Mouse (Mus musculus) bone marrow macrophage, adult 2 months (primary cell): Measurements from ENCODE around the gene Rpl36a-ps1. TPM values are rescaled to one million over a fixed set of nuclear protein-coding genes. Genes with fewer than 3 reads are reported as not detected.

Source experiments
- H3K27ac ChIP-seq: 2 replicates; pipeline ENCODE4 v1.5.1; 2012; ENCODE audit warnings: low read depth, low read length; ENCODE audit not compliant: insufficient read depth
- H3K4me1 ChIP-seq: 2 replicates; pipeline ENCODE4 v1.6.1; 2012; ENCODE audit warnings: low read length; ENCODE audit not compliant: control insufficient read depth, insufficient read depth
- H3K4me3 ChIP-seq: 2 replicates; pipeline ENCODE4 v1.5.1; 2012; ENCODE audit warnings: mild to moderate bottlenecking, low read length, moderate library complexity; ENCODE audit not compliant: insufficient read depth
- CTCF ChIP-seq: IDR thresholded peaks from 2 replicates; pipeline ENCODE4 v1.5.1; 2012; ENCODE audit warnings: low read depth, mild to moderate bottlenecking, low read length, moderate library complexity
- POLR2A ChIP-seq: IDR thresholded peaks from 2 replicates; pipeline ENCODE4 v1.6.1; 2012; ENCODE audit warnings: mild to moderate bottlenecking, low read depth, low read length, borderline replicate concordance
- polyA plus RNA-seq: library from polyadenylated mRNA; stranded (reverse); fragments of >200 nt; gene quantifications from 2 replicates; pipeline ENCODE4 v1.2.4, GENCODE M21; 2012; ENCODE audit not compliant: missing spikeins, insufficient read depth, insufficient read length

The Rpl36a-ps1 gene
- polyA plus RNA-seq, 1 experiment = 12.7 TPM

DNA sequence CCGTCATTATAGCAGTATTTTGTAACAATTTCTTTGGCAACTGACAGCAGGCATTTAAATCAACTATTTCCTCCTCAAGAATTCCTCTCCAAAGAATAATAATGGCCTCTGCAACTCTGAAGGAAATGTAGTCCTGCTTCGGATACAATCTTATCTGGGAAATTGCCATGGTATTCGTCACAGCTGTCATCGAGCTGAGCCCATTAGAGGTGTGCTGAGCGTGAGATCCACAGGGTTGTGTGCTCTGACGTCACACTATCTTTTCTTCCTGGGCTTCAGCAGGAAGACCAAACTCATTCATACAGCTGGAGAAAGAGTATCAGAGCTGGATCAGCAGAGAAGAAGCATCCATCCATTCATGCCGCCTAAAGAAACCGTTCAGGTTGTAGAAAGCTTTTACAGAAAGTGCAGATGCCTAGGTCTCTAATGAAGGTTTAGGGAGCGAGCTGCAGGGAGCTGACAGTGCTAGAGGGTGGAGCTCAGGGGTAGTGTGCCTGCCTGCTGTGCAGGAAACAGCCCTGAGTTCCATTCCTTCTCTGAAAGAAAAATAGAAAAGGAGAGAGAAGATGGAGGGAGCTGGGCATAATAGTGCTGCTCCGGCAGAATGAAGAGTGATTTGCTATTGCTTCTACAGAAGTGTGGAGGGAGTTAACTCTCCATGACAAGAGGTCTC lies 25.2 kb upstream of the Rpl36a-ps1 start:
- H3K27ac ChIP-seq = no peak overlapping the region
- no peaks in the 10 kb centered on the region for H3K4me1 ChIP-seq
- no peak for TF ChIP-seq CTCF
- TF ChIP-seq POLR2A = no peak
- H3K4me3 ChIP-seq = no peak overlapping the region

DNA sequence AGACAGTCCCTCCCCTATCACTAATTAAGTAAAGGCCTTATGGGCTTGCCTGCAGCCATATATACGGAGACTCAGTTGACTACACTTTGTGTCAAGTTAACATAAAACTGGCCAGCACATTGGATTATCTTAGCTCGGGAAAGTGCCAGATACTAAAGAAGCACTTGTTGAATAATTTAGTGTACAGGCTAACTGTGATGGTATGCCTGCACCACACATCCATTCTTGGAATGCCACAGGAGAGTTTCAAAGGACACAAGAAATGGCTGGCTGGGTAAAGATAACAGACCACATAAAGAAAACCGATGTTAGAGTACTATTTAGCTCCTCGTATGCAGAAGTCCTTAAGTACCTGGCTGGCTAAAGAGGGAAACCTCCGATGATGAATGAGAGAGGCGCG lies 24.6 kb upstream of the Rpl36a-ps1 start:
- TF ChIP-seq CTCF = no peak
- TF ChIP-seq POLR2A = no peak
- Histone ChIP-seq H3K4me3 (no peak overlapping the region), H3K27ac (no peak overlapping the region), H3K4me1 (no peaks in the 10 kb centered on the region)

DNA sequence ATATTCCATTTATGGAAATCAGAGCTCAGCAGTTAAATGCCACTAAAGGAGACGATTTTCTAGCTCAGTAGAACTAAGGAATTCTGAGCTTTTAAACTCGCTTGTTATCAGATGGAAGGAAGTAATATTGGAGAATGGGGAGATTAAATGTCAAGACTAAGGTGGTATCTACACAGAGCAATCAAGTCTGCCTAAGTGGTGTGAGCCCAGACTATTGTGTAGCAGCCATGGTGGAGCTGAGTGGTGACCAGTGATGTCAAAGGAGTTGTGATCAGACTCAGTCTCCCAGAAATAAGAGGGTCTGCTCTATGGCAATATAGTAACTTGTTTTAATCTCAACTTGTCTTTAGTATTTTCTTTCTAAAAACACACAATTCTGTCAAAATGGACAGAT lies 16.8 kb upstream of the Rpl36a-ps1 start:
- Histone ChIP-seq H3K4me3 (no peak overlapping the region), H3K27ac (no peak overlapping the region), H3K4me1 (0 out of 2 replicates have a peak, but pooled peaks cover 4% of the 10 kb centered on the region)
- no peak for TF ChIP-seq CTCF
- TF ChIP-seq POLR2A = no peak

DNA sequence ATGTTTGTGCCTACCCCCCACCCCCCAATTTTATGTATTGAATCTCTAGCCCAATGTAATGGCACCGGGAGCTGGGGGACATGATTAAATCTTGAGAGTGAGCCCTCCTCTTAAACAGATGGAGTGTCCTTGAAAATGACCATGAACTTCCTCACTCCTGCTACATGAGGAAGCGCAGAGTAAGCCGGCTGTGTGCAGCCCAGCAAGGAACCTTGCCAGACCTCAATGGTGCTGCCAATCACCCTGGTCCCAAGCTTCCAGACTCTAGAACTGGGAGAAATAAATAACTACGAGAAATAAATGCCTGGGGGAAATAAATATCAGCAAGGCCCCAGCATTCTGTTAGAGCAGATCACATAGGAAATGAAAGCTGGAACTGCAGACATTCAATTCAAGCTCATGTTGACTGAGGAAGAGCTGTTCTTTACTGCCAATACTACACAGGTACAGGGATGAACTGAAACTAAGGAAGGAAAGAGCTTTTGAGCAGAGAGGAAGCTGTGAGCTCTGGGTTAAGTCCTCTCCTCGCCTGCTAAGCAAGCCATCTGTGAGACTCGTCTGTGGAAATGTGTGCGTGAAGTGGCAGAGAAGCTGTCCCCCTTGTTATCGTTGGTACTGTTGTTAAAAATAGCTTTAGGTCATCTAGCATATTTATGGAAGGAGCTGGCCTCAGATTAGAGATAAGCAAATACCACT lies 16.3 kb upstream of the Rpl36a-ps1 start:
- no peak overlapping the region for H3K27ac ChIP-seq
- H3K4me1 ChIP-seq = 0 out of 2 replicates have a peak, but pooled peaks cover 4% of the 10 kb centered on the region
- H3K4me3 ChIP-seq = no peak overlapping the region
- TF ChIP-seq POLR2A (no peak), CTCF (no peak)

DNA sequence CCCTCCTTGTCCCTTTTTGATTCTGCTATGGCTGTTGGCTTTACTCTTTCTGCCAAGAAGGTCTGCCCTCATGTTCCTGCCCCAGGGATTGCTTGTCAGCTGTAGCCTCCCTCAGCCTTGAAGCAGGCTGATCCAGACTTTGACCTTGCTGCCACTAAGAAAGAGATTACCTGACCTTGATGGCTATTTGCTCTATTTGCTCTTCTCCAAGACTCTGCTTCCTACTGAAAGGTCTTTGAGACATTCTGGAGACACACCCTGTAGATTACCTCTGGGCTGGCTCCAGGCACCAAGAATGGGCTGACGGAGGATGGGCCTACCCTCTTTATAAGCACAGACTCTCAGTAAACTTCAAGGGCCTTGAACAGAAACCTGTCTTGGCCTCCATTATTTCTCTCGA lies 1.6 kb downstream of the Rpl36a-ps1 start:
- TF ChIP-seq CTCF (no peak), POLR2A (no peak)
- Histone ChIP-seq H3K4me1 (no peaks in the 10 kb centered on the region), H3K4me3 (no peak overlapping the region), H3K27ac (no peak overlapping the region)

DNA sequence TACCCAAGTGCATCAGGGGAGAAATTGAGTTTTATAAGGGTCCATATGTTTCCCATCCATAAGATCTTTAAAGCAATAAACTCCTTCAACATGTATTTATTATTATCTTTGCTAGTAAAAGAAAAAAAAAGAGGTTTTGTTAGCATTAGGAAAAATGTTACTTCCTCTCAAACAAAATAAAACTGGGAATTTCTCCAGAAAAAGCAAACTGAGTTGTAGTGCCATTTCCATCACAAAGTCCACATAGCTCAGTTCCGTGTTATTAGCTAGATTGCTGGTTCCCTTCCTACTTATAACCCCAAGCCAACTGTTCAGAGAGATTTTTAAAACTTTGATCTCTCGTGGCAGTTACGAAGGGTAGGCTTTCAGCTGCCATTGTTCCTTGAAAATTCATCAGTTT lies 3.5 kb downstream of the Rpl36a-ps1 start:
- Histone ChIP-seq H3K27ac (no peak overlapping the region), H3K4me1 (no peaks in the 10 kb centered on the region), H3K4me3 (no peak overlapping the region)
- TF ChIP-seq CTCF (no peak), POLR2A (no peak)

DNA sequence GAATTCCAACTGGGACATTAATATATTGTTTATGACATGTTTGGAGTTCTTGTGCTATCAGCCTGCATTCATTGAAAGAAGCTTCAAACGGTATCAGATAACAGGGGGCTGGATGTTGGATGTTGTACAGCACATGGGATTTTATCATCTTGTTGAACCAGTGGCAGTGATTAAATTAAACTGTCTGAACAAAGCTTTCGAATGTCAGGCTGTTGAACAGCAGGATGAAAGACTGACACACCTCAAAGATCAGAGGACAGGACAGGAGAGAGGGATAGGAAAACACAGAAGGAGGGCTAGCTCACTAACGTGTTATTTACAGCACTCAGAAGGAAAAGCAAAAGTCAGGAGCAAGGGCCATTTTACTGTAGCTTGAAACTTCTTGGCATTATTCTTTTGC lies 4.3 kb downstream of the Rpl36a-ps1 start:
- no peak for TF ChIP-seq POLR2A
- no peak for TF ChIP-seq CTCF
- Histone ChIP-seq H3K4me1 (no peaks in the 10 kb centered on the region), H3K4me3 (no peak overlapping the region), H3K27ac (no peak overlapping the region)

DNA sequence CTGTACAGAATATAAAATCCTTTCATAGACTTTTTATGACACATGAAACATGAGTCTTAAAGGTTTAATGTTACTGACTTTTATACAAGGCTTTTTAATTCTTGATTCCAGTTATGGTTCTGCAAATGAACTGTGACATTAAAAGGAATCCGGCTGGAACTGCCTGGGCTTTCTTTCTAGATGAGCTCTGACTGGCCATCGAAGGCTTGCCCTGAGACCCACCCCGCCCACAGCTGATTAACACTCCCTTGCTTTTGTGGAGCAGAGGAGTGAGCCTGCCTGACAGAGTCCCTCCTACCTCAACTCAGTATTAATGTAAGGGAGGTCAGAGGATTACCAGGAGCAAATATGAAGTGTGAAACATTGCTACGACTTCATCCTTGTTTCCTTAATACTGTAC lies 22.2 kb downstream of the Rpl36a-ps1 start:
- Histone ChIP-seq H3K4me3 (no peak overlapping the region), H3K27ac (no peak overlapping the region), H3K4me1 (no peaks in the 10 kb centered on the region)
- TF ChIP-seq CTCF (no peak), POLR2A (no peak)

DNA sequence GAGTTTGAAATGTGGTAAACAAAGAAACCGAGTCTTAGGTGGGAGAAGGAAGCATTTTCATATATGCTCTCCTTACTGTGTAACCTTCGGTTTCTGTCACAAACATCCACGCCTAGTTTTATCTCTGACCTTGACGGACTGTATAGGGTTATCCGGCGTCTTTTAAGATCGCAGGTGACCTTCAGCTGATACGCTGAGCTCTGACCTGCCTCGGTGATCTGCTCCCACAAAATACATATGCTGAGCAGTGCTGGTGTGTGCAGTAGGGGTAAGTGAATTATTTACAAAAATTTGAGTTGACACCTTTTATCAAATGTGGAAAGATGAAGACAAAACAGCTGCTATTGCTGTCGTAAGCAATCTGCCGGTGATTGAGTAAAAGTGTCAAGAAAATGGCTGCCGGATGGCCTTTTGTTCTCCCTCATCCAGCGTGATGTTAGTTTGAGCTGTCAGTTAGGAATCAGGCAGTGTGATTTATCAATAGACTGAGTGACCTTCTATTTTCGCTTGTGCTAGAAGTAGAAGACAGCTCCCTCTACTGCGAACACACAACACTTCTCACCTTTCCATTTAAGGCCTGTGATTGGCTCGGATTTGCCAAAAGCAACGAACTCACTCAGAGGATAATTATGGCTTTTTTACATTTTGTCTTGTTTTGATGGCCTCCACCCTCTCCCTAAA lies 35.0 kb downstream of the Rpl36a-ps1 start:
- H3K4me3 ChIP-seq = no peak overlapping the region
- TF ChIP-seq CTCF = no peak
- TF ChIP-seq POLR2A = no peak
- H3K27ac ChIP-seq = no peak overlapping the region
- H3K4me1 ChIP-seq = no peaks in the 10 kb centered on the region

DNA sequence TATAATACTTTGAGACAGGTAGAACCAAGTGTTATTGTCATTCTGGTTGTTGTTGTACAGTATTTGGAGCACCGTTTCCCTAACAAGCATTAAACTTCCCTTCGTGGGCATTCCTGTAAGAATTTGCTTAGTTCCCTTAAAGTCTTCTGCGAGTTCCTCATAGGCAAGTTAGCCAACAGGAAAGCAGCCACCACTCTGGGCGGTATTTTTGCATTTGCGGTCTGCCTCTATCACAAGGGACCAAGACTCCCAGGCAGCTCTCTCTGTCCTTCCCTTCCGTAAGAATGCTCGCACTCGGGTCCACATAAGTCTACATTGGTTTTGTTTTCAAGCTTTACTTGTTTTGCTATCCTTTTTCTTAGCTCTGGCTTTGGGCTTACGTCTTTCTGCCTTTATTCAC lies 37.3 kb downstream of the Rpl36a-ps1 start:
- TF ChIP-seq CTCF = no peak
- Histone ChIP-seq H3K27ac (no peak overlapping the region), H3K4me1 (peaks cover 4% of the 10 kb centered on the region), H3K4me3 (no peak overlapping the region)
